ENCODE assay signal across 6 mouse cellular contexts in genomic region chr6:100876624-100877017, GRCm38 (mm10).
"Had no signal": no experiment of that assay in that cellular context is flagged by ENCODE, and none has a peak within 500 bp of the region (broad histone marks: within the 10 kb centered on the region; RNA-seq: fewer than 3 reads in every experiment).

No protein-coding gene starts in this region.

- H3K4me3 ChIP-seq: neural tube, embryonic 13.5 days; neural tube, embryonic 15.5 days; stomach, embryonic 15.5 days had no signal

- H3K9ac ChIP-seq: neural tube, embryonic 13.5 days; neural tube, embryonic 15.5 days; stomach, embryonic 15.5 days had no signal

- H3K4me1 ChIP-seq: neural tube, embryonic 13.5 days; neural tube, embryonic 15.5 days; stomach, embryonic 15.5 days had no signal

- H3K4me2 ChIP-seq: neural tube, embryonic 13.5 days; neural tube, embryonic 15.5 days; stomach, embryonic 15.5 days had no signal

- H3K27ac ChIP-seq: neural tube, embryonic 13.5 days; neural tube, embryonic 15.5 days; stomach, embryonic 15.5 days; stomach, postnatal 0 days had no signal

- H3K9me3 ChIP-seq: neural tube, embryonic 13.5 days; neural tube, embryonic 15.5 days; stomach, embryonic 15.5 days had no signal

- H3K36me3 ChIP-seq: neural tube, embryonic 13.5 days; neural tube, embryonic 15.5 days; stomach, embryonic 15.5 days had no signal

- DNase-seq: right cerebral cortex, postnatal 25 days; thymus, adult 18-20 months had no signal
